Mouse (Mus musculus) adrenal gland, postnatal 0 days (tissue): Measurements from ENCODE around the gene Olfr559. TPM values are rescaled to one million over a fixed set of nuclear protein-coding genes. Genes with fewer than 3 reads are reported as not detected.

Source experiments
- polyA plus RNA-seq: library from polyadenylated mRNA; unstranded; fragments of >200 nt; fragmentation: Nextera tagmentation; extraction: Ambion mirVana; gene quantifications from 2 replicates; pipeline ENCODE4 v1.2.1, GENCODE M21; 2015

Olfr559 gene
- not detected in 2 replicates for polyA plus RNA-seq

GRCm38 (mm10) chr7:102727391-102727790 lies at the start of gene Olfr559:
TSS of gene Olfr559 (minus strand) at chr7:102727491.

GRCm38 (mm10) chr7:102770921-102771320 lies 43.6 kb upstream of the Olfr559 start, which contains the start of gene Olfr561:
TSS of gene Olfr561 (plus strand) at chr7:102771221.

GRCm38 (mm10) chr7:102759266-102759665 lies 32.0 kb upstream of the Olfr559 start, which contains the start of the genes Olfr560 and Olfr78:
TSS of gene Olfr560 (minus strand) at chr7:102759366.
TSS of gene Olfr78 (minus strand) at chr7:102759471.

GRCm38 (mm10) chr7:102718970-102719369 lies 8.3 kb downstream of the Olfr559 start, which contains the start of gene Olfr33:
TSS of gene Olfr33 (minus strand) at chr7:102719070.

GRCm38 (mm10) chr7:102701915-102702314 lies 25.4 kb downstream of the Olfr559 start, which contains the start of gene Olfr558:
TSS of gene Olfr558 (plus strand) at chr7:102702215.

GRCm38 (mm10) chr7:102695358-102696125 lies 31.7 kb downstream of the Olfr559 start, which contains the start of gene Olfr557:
TSS of gene Olfr557 (plus strand) at chr7:102695910.

GRCm38 (mm10) chr7:102686944-102687501 lies 40.3 kb downstream of the Olfr559 start, which contains the start of gene Trim68:
TSS of gene Trim68 (minus strand) at chr7:102687327.

Other genes starting within 250 kb of the Olfr559 start
- gene Olfr543, start 245.8 kb downstream of the Olfr559 start, polyA plus RNA-seq: not detected in 2 replicates
- 0.08 TPM in 1 of 2 replicates, not detected in the other for gene Olfr544, start 239.2 kb downstream of the Olfr559 start, polyA plus RNA-seq
- not detected in 2 replicates for gene Olfr545, start 227.9 kb downstream of the Olfr559 start, polyA plus RNA-seq
- not detected in 2 replicates for gene Olfr547, start 192.7 kb downstream of the Olfr559 start, polyA plus RNA-seq
- not detected in 2 replicates for gene Olfr548-ps1, start 186.6 kb downstream of the Olfr559 start, polyA plus RNA-seq
- gene Olfr549, start 177.6 kb downstream of the Olfr559 start, polyA plus RNA-seq: not detected in 2 replicates
- 0.90 and 1.3 TPM in 2 replicates for gene Trim21, start 162.0 kb downstream of the Olfr559 start, polyA plus RNA-seq
- gene Olfr550, start 156.0 kb downstream of the Olfr559 start, polyA plus RNA-seq: not detected in 2 replicates
- not detected in 2 replicates for gene Olfr551, start 135.6 kb downstream of the Olfr559 start, polyA plus RNA-seq
- gene Olfr552, start 129.7 kb downstream of the Olfr559 start, polyA plus RNA-seq: not detected in 2 replicates
- not detected in 2 replicates for gene Olfr553, start 109.3 kb downstream of the Olfr559 start, polyA plus RNA-seq
- gene Olfr554, start 89.1 kb downstream of the Olfr559 start, polyA plus RNA-seq: not detected in 2 replicates
- gene Olfr555, start 68.7 kb downstream of the Olfr559 start, polyA plus RNA-seq: not detected in 2 replicates
- gene Olfr556, start 62.6 kb downstream of the Olfr559 start, polyA plus RNA-seq: not detected in 2 replicates
- 9.6 and 9.9 TPM in 2 replicates for gene Trim68, start 40.2 kb downstream of the Olfr559 start, polyA plus RNA-seq
- gene Olfr557, start 31.6 kb downstream of the Olfr559 start, polyA plus RNA-seq: not detected in 2 replicates
- 0.25 and 0.54 TPM in 2 replicates for gene Olfr558, start 25.3 kb downstream of the Olfr559 start, polyA plus RNA-seq
- not detected in 2 replicates for gene Olfr33, start 8.4 kb downstream of the Olfr559 start, polyA plus RNA-seq
- gene Olfr560, start 31.9 kb upstream of the Olfr559 start, polyA plus RNA-seq: not detected in 2 replicates
- gene Olfr78, start 32.0 kb upstream of the Olfr559 start, polyA plus RNA-seq: 1.7 and 8.6 TPM in 2 replicates
- not detected in 2 replicates for gene Olfr561, start 43.7 kb upstream of the Olfr559 start, polyA plus RNA-seq
- not detected in 2 replicates for gene Olfr564, start 76.0 kb upstream of the Olfr559 start, polyA plus RNA-seq
- not detected in 2 replicates for gene Olfr566, start 131.3 kb upstream of the Olfr559 start, polyA plus RNA-seq
- gene Olfr568, start 149.6 kb upstream of the Olfr559 start, polyA plus RNA-seq: not detected in 2 replicates
- not detected in 2 replicates for gene Olfr569, start 163.4 kb upstream of the Olfr559 start, polyA plus RNA-seq
- not detected in 2 replicates for gene Olfr570, start 167.1 kb upstream of the Olfr559 start, polyA plus RNA-seq
- gene Olfr571, start 190.0 kb upstream of the Olfr559 start, polyA plus RNA-seq: not detected in 2 replicates
- not detected in 2 replicates for gene Olfr572, start 196.9 kb upstream of the Olfr559 start, polyA plus RNA-seq
- not detected in 2 replicates for gene Olfr573-ps1, start 215.1 kb upstream of the Olfr559 start, polyA plus RNA-seq
- gene Olfr574, start 221.0 kb upstream of the Olfr559 start, polyA plus RNA-seq: not detected in 2 replicates
- gene Olfr575, start 231.3 kb upstream of the Olfr559 start, polyA plus RNA-seq: not detected in 2 replicates
- not detected in 2 replicates for gene Olfr576, start 235.2 kb upstream of the Olfr559 start, polyA plus RNA-seq
- not detected in 2 replicates for gene Olfr577, start 248.5 kb upstream of the Olfr559 start, polyA plus RNA-seq